ENCODE assay signal across 23 mouse cellular contexts in genomic region chr8:64655087-64655486, GRCm38 (mm10). TPM values are rescaled to one million over a fixed set of nuclear protein-coding genes. Genes with fewer than 3 reads are reported as not detected.
A peak's percentile ranks its signal among the peaks of the same experiment; 100 is the strongest.
DNase-seq lines count a peak whose midpoint lies in the region; ATAC-seq and TF ChIP-seq lines count a peak whose summit lies in the region.
"Had no signal": no experiment of that assay in that cellular context is flagged by ENCODE, and none has a peak within 500 bp of the region (broad histone marks: within the 10 kb centered on the region; RNA-seq: fewer than 3 reads in every experiment).

No protein-coding gene starts in this region.

- no peaks in the 10 kb centered on the region for H3K27me3 ChIP-seq in thymus, adult 2 months (ENCODE audit: control insufficient read depth, insufficient read depth, low read length)
- H3K27me3 ChIP-seq: embryonic facial prominence, embryonic 13.5 days; embryonic facial prominence, embryonic 15.5 days; forebrain, embryonic 12.5 days; forebrain, embryonic 15.5 days had no signal

- H3K4me1 ChIP-seq in thymus, adult 2 months (replicated peaks; ENCODE audit: control insufficient read depth, insufficient read depth, low read length): no peaks in the 10 kb centered on the region

- no peaks in the 10 kb centered on the region for H3K36me3 ChIP-seq in thymus, adult 2 months (ENCODE audit: control insufficient read depth, insufficient read depth, low read length)
- H3K36me3 ChIP-seq: embryonic facial prominence, embryonic 13.5 days; embryonic facial prominence, embryonic 15.5 days; forebrain, embryonic 10.5 days; forebrain, embryonic 15.5 days had no signal

- no peak for TF ChIP-seq POLR2A in thymus, adult 2 months (IDR thresholded peaks at IDR 0.05; ENCODE audit: control insufficient read depth, extremely low read depth, insufficient read depth, low read length, poor library complexity)

- peak overlapping the region; percentile 91 for H3K27ac ChIP-seq in left cerebral cortex, adult 2 months
- H3K27ac ChIP-seq in thymus, adult 2 months (ENCODE audit: control insufficient read depth, insufficient read depth, low read length): no peak overlapping the region
- H3K27ac ChIP-seq: embryonic facial prominence, embryonic 13.5 days; embryonic facial prominence, embryonic 15.5 days; forebrain, embryonic 10.5 days; forebrain, embryonic 12.5 days; forebrain, embryonic 15.5 days had no signal

- intact Hi-C loops in left cerebral cortex, adult 2 months (cut with DNase I): no loop called here
- intact Hi-C loops in left cerebral cortex, postnatal 4 days (cut with DNase I): no loop called here

- 90% methylated on average over 2 of the region's 2 CpGs for WGBS in thymus, adult 2 months

- no peak for TF ChIP-seq CTCF in left cerebral cortex, adult 2 months (IDR thresholded peaks at IDR 0.05)
- no peak for TF ChIP-seq CTCF in thymus, adult 2 months (IDR thresholded peaks at IDR 0.05; ENCODE audit: borderline replicate concordance, control insufficient read depth, extremely low read depth, insufficient read depth, low read length, poor library complexity)

- no peak overlapping the region for H3K4me3 ChIP-seq in left cerebral cortex, adult 2 months
- H3K4me3 ChIP-seq in thymus, adult 2 months (ENCODE audit: control insufficient read depth, insufficient read depth, low read length): no peak overlapping the region
- H3K4me3 ChIP-seq: embryonic facial prominence, embryonic 13.5 days; embryonic facial prominence, embryonic 15.5 days; erythroblast, embryonic 14.5 days; forebrain, embryonic 10.5 days; forebrain, embryonic 12.5 days; forebrain, embryonic 15.5 days had no signal

- DNase-seq in frontal cortex, postnatal 14 days (ENCODE audit: low spot score in 2 of 2): no peak
- no peak for DNase-seq in left cerebral cortex, adult 2 months (ENCODE audit: extremely low spot score in 1 of 2, low spot score in 2 of 2)
- DNase-seq in left cerebral cortex, postnatal 4 days: no peak
- DNase-seq in brain, adult 2 months (ENCODE audit: low read depth, low spot score): peak; percentile 89
- DNase-seq in telencephalon, adult 2 months (ENCODE audit: low read depth, low spot score): peak; percentile 79
- DNase-seq in thymus, adult 2 months: no peak
- DNase-seq: adrenal gland, adult 8-10 months; adrenal gland, postnatal 14 days; adrenal gland, postnatal 36 days; cerebellum, adult 11 months; cerebellum, adult 18-20 months; cerebellum, adult 8-10 months; cerebellum, postnatal 36 days; embryo, embryonic 11 days had no signal

- peak; percentile 32 for ATAC-seq in frontal cortex, adult (ENCODE audit: low TSS enrichment)
- ATAC-seq: forebrain, embryonic 15.5 days had no signal

RNA-seq across cellular contexts. Expression of gene Cpe, which starts 37.8 kb away (rescaled TPM):
- total RNA-seq in left cerebral cortex, adult 2 months (2021): 1,000 to 10,000 TPM; 1,948 to 2,026 TPM
- total RNA-seq in left cerebral cortex, postnatal 4 days (2021): 100 to 1,000 TPM; 839 to 915 TPM
- polyA plus RNA-seq in thymus, adult 2 months (2012; rRNA removed): 8.3 and 9.8 TPM in 2 replicates
- total RNA-seq: common myeloid progenitor, adult 5-6 weeks; MEL had no signal
- polyA plus RNA-seq: erythroblast, embryonic 14.5 days had no signal

Comparison
In these comparisons a context has a peak if more than half of its experiments do, and no peak if none do; other contexts are left out.
1. DNase-seq: peak in brain, adult 2 months (single experiment) and telencephalon, adult 2 months (single experiment); none in frontal cortex, postnatal 14 days (0 of 2), left cerebral cortex, adult 2 months (0 of 2), left cerebral cortex, postnatal 4 days (single experiment) and thymus, adult 2 months (single experiment).